Mouse (Mus musculus) kidney, embryonic 14.5 days (tissue): Measurements from ENCODE around the gene Glrx5. TPM values are rescaled to one million over a fixed set of nuclear protein-coding genes. Genes with fewer than 3 reads are reported as not detected.

ENCODE experiments used
- ATAC-seq: fragments of 200-750 bp; cut with Nextera tagmentation; 2 replicates; pipeline ENCODE4 v1.8.0; 2017; ENCODE audit warnings: moderate number of reproducible peaks, mild to moderate bottlenecking, moderate TSS enrichment, moderate library complexity; ENCODE audit not compliant: low FRiP score, low TSS enrichment
- H3K27ac ChIP-seq: fragments of 300-500 bp; sonication (generic); 2 replicates; pipeline ENCODE4 v1.5.1; 2014; ENCODE audit warnings: low read depth, mild to moderate bottlenecking, low read length, moderate library complexity, mixed read lengths
- H3K27me3 ChIP-seq: fragments of 300-500 bp; sonication (generic); 2 replicates; pipeline ENCODE4 v1.6.1; 2014; ENCODE audit warnings: mild to moderate bottlenecking, low read length; ENCODE audit not compliant: control insufficient read depth, insufficient read depth
- H3K36me3 ChIP-seq: fragments of 300-500 bp; sonication (generic); 2 replicates; pipeline ENCODE4 v1.6.1; 2014; ENCODE audit warnings: low read length, mixed read lengths; ENCODE audit not compliant: control insufficient read depth, insufficient read depth
- H3K4me1 ChIP-seq: fragments of 300-500 bp; sonication (generic); 2 replicates; pipeline ENCODE4 v1.6.1; 2014; ENCODE audit warnings: low read length, mixed read lengths; ENCODE audit not compliant: control insufficient read depth, insufficient read depth
- H3K4me2 ChIP-seq: fragments of 300-500 bp; sonication (generic); replicated peaks from 2 replicates; pipeline ENCODE4 v1.6.1; 2014; ENCODE audit warnings: low read depth, mild to moderate bottlenecking, low read length
- H3K4me3 ChIP-seq: fragments of 300-500 bp; sonication (generic); 2 replicates; pipeline ENCODE4 v1.5.1; 2014; ENCODE audit warnings: mild to moderate bottlenecking, low read length
- H3K9ac ChIP-seq: fragments of 300-500 bp; sonication (generic); 2 replicates; pipeline ENCODE4 v1.6.1; 2014; ENCODE audit warnings: low read depth, mild to moderate bottlenecking, low read length, moderate library complexity
- H3K9me3 ChIP-seq: fragments of 300-500 bp; sonication (generic); 2 replicates; pipeline ENCODE4 v1.6.1; 2016; ENCODE audit warnings: low read length; ENCODE audit not compliant: control insufficient read depth
- WGBS: fragments of 180-500 bp; shearing (Covaris S2); extraction: QIAGEN DNeasy Blood & Tissue Kit; methylation state at CpG from one replicate; pipeline ENCODE4 v1.1.7; 2014; 5-methylcytosine and 5-hydroxymethylcytosine counted together
- polyA plus RNA-seq: library from polyadenylated mRNA; unstranded; fragments of >200 nt; fragmentation: Nextera tagmentation; extraction: Ambion mirVana; gene quantifications from 2 replicates; pipeline ENCODE4 v1.2.1, GENCODE M21; 2014

Gene Glrx5
- polyA plus RNA-seq, 1 experiment from 2014 or later: 195 TPM

- peaks cover 3% of the 10 kb centered on the region; the same call in 1 of the 2 replicates for H3K36me3 ChIP-seq
- no peak overlapping the region for H3K4me3 ChIP-seq
- H3K4me2 ChIP-seq: no peak overlapping the region
- 79% methylated on average over 17 of the region's 17 CpGs for WGBS
- no peaks in the 10 kb centered on the region; the same call in 1 of the 2 replicates for H3K9me3 ChIP-seq
- H3K9ac ChIP-seq: no peak overlapping the region
- no peaks in the 10 kb centered on the region for H3K27me3 ChIP-seq
- no peak for ATAC-seq
- no peaks in the 10 kb centered on the region for H3K4me1 ChIP-seq
- H3K27ac ChIP-seq: no peak overlapping the region
Measured at GRCm38 (mm10) chr12:105048301-105048863, 15.9 kb downstream of the Glrx5 start.

GRCm38 (mm10) chr12:105049813-105050212 lies 17.3 kb downstream of the Glrx5 start:
- Histone ChIP-seq H3K36me3 (no peaks in the 10 kb centered on the region), H3K27me3 (no peaks in the 10 kb centered on the region), H3K4me2 (no peak overlapping the region), H3K9me3 (no peaks in the 10 kb centered on the region; the same call in 1 of the 2 replicates), H3K9ac (no peak overlapping the region), H3K27ac (no peak overlapping the region), H3K4me3 (no peak overlapping the region), H3K4me1 (no peaks in the 10 kb centered on the region)
- WGBS: 76% methylated on average over 12 of the region's 12 CpGs
- no peak for ATAC-seq

GRCm38 (mm10) chr12:105050898-105051297 lies 18.4 kb downstream of the Glrx5 start:
- Histone ChIP-seq H3K4me3 (no peak overlapping the region), H3K4me2 (no peak overlapping the region), H3K9ac (no peak overlapping the region), H3K9me3 (no peaks in the 10 kb centered on the region; the same call in 1 of the 2 replicates), H3K4me1 (no peaks in the 10 kb centered on the region), H3K27ac (no peak overlapping the region), H3K27me3 (no peaks in the 10 kb centered on the region), H3K36me3 (no peaks in the 10 kb centered on the region)
- no peak for ATAC-seq
- 10% methylated on average over 4 of the region's 4 CpGs for WGBS

- H3K36me3 ChIP-seq: no peaks in the 10 kb centered on the region
- no peaks in the 10 kb centered on the region for H3K9me3 ChIP-seq
- no peak overlapping the region for H3K27ac ChIP-seq
- ATAC-seq: no peak
- no peaks in the 10 kb centered on the region for H3K27me3 ChIP-seq
- no peak overlapping the region for H3K4me2 ChIP-seq
- no peak overlapping the region for H3K9ac ChIP-seq
- WGBS: 95% methylated on average over 15 of the region's 15 CpGs
- H3K4me3 ChIP-seq: no peak overlapping the region
- no peaks in the 10 kb centered on the region for H3K4me1 ChIP-seq
Measured at GRCm38 (mm10) chr12:105054041-105054440, 21.6 kb downstream of the Glrx5 start.

- 85% methylated on average over 6 of the region's 6 CpGs for WGBS
- no peak for ATAC-seq
- H3K9ac ChIP-seq: no peak overlapping the region
- H3K27ac ChIP-seq: no peak overlapping the region
- H3K4me1 ChIP-seq: no peaks in the 10 kb centered on the region
- H3K9me3 ChIP-seq: no peaks in the 10 kb centered on the region
- no peak overlapping the region for H3K4me3 ChIP-seq
- no peaks in the 10 kb centered on the region for H3K36me3 ChIP-seq
- no peaks in the 10 kb centered on the region for H3K27me3 ChIP-seq
- H3K4me2 ChIP-seq: no peak overlapping the region
Measured at GRCm38 (mm10) chr12:105055308-105055707, 22.8 kb downstream of the Glrx5 start.

- Histone ChIP-seq H3K27ac (no peak overlapping the region), H3K9me3 (no peaks in the 10 kb centered on the region), H3K36me3 (no peaks in the 10 kb centered on the region), H3K4me1 (no peaks in the 10 kb centered on the region), H3K9ac (no peak overlapping the region), H3K27me3 (no peaks in the 10 kb centered on the region), H3K4me2 (no peak overlapping the region), H3K4me3 (no peak overlapping the region)
- 91% methylated on average over 2 of the region's 2 CpGs for WGBS
- ATAC-seq: no peak
Measured at GRCm38 (mm10) chr12:105060006-105060405, 27.5 kb downstream of the Glrx5 start.

GRCm38 (mm10) chr12:105063201-105064134 lies 31.0 kb downstream of the Glrx5 start:
- Histone ChIP-seq H3K4me1 (no peaks in the 10 kb centered on the region), H3K4me3 (no peak overlapping the region), H3K4me2 (no peak overlapping the region), H3K36me3 (no peaks in the 10 kb centered on the region), H3K27me3 (no peaks in the 10 kb centered on the region), H3K9ac (no peak overlapping the region), H3K27ac (no peak overlapping the region), H3K9me3 (no peaks in the 10 kb centered on the region)
- ATAC-seq: no peak
- WGBS: 50% methylated on average over 28 of the region's 28 CpGs

- WGBS: 84% methylated on average over 4 of the region's 4 CpGs
- Histone ChIP-seq H3K4me1 (no peaks in the 10 kb centered on the region), H3K9ac (no peak overlapping the region), H3K27me3 (no peaks in the 10 kb centered on the region), H3K4me2 (no peak overlapping the region), H3K36me3 (no peaks in the 10 kb centered on the region), H3K9me3 (no peaks in the 10 kb centered on the region), H3K4me3 (no peak overlapping the region), H3K27ac (no peak overlapping the region)
- no peak for ATAC-seq
Measured at GRCm38 (mm10) chr12:105064168-105064567, 31.7 kb downstream of the Glrx5 start.

- 93% methylated on average over 7 of the region's 7 CpGs for WGBS
- Histone ChIP-seq H3K4me3 (no peak overlapping the region), H3K27me3 (no peaks in the 10 kb centered on the region), H3K4me1 (no peaks in the 10 kb centered on the region), H3K36me3 (no peaks in the 10 kb centered on the region), H3K9me3 (no peaks in the 10 kb centered on the region), H3K4me2 (no peak overlapping the region), H3K27ac (no peak overlapping the region), H3K9ac (no peak overlapping the region)
- ATAC-seq: no peak
Measured at GRCm38 (mm10) chr12:105065119-105065518, 32.6 kb downstream of the Glrx5 start.
